Mouse (Mus musculus) thymus, postnatal 14 days (tissue): ENCODE data around the gene Galnt10.
A peak's percentile ranks its signal among the peaks of the same experiment; 100 is the strongest.

ENCODE experiments used
- DNase-seq: peaks from one replicate; pipeline ENCODE4 v3.0.0; 2021

Gene Galnt10

GRCm38 (mm10) chr11:57644245-57645017 lies 811 bp upstream of the Galnt10 start:
- peak; percentile 72 for DNase-seq

DNA sequence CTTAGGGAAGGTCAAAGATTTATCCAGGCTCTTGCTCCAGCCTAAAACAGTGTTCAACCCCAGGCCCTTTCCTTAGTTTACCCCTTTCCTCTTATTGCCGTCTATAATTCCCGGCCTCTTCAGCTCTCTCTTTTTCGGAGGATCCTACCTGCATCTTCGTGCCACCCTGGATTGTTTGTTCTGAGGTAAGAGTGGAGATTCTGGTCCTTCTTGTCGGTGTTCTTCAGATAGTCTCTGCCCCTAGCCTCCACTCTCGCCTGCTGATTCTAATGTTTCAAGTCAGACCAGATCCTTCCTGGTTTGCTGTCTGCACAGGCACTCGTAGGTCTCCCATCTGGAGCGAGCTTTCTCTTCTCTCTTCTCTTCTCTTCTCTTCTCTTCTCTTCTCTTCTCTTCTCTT lies 605 bp downstream of the Galnt10 start:
- peak; percentile 22 for DNase-seq

DNA sequence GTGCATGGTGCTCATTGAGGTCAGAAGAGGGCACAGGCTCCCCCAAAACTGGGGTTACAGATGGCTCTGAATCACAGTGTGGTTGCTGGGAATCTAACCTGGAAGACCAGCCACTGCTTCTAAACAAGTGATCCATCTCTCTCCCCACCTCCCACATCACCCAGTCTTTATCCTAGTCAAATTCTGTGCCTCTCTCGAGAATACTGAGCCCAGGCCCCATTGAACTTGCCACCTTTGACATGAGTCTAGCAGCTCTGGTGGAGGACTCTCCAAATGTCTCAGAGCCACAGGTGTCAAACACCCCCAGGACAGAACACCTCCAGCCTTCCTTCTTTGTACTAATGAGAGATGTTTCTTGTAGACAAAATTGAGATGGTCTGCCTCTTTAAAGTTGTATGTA lies 1.2 kb downstream of the Galnt10 start:
- peak; percentile 33 for DNase-seq

DNA sequence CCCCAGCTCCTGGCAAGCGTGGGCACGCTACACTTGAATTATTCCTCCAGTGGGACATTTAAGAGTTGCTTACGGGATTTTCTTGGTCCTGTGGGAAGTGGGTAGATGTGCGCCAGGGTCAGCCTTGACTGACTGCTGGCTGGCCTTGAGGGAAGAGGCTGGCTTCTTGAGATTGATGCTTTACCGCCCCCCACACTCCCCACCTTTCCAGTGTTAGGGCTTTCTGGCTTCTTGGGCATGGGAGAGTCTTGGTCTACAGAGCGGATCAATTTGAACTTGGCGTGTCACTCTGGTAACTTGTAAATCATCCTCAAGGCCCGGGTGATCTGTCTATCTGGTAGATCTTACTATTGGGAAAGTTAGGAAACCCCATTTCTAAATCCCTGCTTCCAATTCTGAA lies 1.7 kb downstream of the Galnt10 start:
- peak; percentile 3 for DNase-seq

DNA sequence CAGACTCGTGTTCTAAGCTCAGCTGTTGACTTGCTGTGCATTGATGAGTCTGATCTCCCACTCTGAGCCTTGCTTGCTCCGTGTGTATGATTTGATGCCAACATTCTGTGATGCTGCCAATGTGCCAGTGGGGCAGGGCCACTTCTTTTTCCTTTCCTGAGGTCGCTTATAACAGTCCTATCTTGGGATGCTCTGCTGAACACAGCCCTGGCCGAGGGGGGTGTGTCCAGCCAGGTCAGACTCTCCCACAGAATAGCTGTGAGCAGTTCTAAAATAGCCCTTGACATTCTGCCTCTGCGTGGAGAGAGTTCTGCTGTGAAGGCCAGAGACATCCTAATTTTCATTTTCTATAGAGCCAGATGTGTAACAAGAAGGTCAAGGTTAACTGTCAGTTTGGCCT lies 2.2 kb downstream of the Galnt10 start:
- peak; percentile 3 for DNase-seq

DNA sequence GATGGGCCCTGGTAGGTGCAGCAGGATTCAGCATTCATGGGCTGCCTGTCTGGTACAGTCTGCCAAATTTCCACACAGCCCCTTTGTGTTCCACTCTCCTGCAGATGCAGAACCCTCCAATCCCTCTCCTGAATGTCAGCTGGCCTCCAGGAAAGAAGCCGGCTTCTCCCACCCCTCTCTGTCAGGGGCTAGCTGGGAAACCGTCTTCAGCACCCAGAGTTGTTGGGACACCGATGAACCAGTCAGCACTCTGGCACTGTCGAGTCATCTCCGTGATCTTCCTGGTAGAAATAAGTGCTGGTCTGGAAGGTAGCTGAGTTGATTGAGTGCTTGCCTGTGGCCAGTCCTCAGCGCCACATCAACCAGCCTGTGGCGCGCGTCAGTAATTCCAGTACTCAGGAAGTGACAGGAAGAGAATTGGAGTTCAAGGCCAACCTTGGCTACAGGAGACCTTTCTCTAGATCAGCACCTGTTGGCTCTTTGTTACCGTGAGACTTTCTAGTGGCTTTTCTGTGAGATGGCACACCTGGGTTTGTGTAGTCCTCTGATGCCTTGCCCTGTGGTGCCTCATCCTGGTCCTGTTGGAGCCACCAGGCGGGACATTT lies 3.1 kb downstream of the Galnt10 start:
- DNase-seq = peak; percentile 3

DNA sequence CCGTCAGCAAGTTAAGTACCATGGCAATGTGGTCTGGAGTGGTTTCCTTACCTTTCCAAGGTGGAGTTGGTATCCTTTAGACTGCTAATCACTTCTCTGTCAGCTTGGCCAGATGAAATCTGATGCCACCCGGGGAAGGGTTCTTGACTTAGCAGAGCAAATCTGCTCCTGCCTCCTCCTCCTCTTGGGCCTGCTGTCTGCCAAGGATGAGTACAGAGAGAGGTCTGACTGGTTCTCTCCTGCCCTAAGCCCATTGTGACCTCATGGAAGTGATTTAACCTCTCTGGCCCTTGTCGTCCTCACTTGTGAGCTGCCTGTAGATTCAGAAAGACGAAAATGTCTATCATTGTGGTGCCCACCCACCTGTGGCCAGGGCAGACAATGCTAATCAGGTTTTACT lies 4.0 kb downstream of the Galnt10 start:
- DNase-seq = peak; percentile 2

GRCm38 (mm10) chr11:57649671-57650070 lies 4.4 kb downstream of the Galnt10 start:
- no peak for DNase-seq

DNA sequence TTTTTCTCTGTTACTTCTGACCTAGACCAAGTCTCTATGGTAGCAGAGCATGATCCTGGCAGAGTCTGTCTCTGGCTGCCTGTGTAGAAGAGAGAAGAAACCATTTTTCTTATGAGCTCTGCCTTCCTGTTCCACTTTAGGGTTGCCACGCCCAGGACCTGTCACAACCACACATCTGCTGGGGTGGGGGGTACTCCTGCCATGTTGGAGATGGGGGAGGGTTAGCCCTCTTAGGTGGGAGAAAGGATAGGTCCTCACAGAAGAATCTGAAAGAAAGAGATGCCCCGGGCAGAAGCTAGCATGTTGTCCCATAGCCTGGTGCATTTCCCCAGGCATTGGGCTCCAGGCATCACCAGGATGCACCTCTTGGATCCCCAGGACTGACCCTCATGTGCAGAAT lies 5.6 kb downstream of the Galnt10 start:
- DNase-seq = peak; percentile 15

DNA sequence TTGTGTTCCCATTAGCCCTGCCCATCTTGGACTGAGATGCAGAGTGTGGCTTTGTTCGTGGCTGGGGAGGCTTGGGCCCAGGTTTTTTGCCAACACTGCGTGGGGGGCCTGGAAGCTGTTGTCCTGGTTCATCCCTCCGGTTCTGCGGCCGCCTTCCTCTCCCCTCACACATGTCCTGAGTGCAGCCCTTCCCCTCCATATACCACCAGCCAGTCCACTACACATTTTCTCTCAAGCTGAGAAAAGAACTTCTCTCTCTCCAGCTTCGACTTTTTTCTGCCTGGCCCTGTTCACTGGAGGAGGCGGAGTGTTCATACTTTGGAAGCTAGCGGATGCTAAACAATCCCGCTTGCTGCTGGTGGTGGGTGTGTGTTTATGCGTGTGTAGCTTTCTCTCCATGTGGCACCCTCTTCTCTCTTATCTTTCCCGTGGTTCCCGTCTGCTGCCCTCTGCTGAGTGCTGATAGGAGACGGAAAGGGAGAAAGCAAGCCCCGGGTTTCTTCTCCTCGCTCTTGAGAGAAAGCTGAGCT lies 6.1 kb downstream of the Galnt10 start:
- peak; percentile 2 for DNase-seq

DNA sequence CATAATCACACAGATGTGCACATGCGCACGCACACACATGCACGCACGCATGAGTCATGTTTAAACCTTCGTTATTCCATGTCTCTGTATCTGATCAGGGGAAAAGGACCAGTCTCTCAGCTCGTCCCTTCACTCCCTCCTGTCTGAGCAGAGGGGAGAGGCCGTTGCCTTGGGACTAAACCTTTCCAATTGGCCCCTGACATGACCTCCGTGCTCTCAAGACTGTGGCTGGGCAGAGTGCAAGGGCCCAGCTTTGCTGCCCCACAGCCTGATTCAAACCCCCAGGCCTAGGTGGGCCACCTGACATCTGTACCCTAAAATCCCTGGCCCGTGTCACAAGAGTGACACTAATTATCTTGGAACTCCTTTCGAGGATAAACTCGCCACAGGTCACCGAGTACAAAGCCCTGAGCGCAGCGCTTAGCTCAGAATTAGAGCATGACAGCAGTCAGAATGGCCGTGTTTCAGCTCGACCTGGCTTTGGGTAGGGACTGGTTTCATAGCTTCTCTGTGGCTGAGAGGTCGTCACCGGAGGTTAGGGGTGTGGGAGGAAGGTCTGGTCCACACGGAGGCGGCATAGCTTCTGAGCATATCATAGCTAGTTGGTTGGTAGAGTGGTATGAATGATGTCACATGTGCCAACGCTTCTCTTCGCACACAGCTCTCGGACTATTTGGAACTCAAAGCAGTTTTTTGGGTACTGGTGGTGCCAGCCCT lies 7.1 kb downstream of the Galnt10 start:
- DNase-seq = peak; percentile 1

DNA sequence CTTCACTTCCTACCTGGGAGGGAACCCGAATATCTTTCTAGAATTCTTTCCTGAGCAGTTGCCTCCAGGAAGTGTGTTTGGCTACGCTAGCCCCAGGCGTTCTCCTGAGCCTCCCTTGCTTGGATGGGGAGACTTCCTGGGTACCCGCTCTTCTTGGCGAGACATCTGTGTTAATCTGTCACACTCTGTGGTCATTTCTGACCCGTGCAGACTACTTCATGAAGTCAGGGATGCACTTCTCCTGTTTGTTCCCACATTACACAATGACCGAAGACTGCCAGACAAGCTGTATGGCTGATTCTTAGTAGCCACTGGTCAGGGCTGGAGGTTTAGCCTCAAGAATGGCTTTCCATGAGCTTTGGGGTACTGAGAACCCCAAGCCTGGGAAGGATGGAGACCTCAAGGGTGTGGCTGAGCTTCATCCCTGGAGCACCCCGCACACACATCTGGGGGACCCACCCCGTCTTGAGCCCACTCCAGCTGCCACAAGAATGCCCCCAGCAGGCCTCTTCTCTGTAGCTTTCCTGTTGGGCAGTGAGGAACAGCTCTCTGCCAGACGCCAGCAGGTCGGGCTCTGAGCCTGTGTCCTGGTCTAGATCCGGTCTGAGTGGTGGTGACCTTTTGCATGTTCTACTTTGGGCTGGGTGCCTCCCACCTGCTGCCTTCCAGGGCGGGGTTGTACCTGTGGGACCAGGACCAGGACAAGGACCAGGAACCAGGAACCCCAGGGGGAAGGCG lies 7.8 kb downstream of the Galnt10 start:
- peak; percentile 3 for DNase-seq

DNA sequence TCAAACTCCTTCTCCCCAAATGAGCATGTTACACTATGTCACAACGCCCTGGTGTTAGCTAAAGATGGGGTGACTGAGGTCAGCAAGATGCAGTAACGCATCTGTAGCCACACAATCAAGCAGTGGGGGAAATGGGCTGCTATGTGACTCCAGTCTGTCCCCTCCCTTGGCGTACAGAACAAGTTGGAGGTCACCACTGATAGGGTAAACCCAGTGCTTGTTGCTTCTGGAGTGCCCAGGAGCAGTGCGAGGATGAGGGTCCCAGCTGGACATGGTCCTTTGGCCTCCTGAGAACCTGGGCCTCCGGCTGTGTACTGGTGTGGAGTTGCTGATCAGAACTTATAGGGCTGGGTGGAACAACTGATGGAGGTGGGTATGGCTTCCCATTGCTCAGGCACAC lies 8.6 kb downstream of the Galnt10 start:
- DNase-seq = peak; percentile 3

GRCm38 (mm10) chr11:57654386-57654785 lies 9.1 kb downstream of the Galnt10 start:
- peak; percentile 2 for DNase-seq

DNA sequence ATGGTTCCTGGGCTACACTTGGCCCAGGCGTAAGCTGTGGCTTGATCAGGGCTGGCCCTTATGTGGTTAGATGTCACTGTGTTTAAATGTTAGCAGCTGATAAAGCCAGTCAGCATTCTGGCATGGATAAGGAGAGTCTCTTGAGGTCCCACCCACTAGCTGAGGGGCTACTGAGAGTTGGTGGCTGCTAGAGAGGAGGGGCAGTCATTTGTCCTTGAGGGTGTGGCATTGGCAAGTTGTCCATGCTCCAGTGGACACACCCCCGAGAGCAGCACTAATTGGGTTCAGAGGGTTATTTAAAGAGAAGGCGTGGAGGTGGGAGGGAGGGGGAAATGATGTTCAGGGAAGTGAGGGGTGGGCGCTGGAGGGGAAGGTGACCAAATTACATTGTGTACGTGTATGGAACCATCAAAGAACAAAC lies 9.7 kb downstream of the Galnt10 start:
- peak; percentile 4 for DNase-seq

DNA sequence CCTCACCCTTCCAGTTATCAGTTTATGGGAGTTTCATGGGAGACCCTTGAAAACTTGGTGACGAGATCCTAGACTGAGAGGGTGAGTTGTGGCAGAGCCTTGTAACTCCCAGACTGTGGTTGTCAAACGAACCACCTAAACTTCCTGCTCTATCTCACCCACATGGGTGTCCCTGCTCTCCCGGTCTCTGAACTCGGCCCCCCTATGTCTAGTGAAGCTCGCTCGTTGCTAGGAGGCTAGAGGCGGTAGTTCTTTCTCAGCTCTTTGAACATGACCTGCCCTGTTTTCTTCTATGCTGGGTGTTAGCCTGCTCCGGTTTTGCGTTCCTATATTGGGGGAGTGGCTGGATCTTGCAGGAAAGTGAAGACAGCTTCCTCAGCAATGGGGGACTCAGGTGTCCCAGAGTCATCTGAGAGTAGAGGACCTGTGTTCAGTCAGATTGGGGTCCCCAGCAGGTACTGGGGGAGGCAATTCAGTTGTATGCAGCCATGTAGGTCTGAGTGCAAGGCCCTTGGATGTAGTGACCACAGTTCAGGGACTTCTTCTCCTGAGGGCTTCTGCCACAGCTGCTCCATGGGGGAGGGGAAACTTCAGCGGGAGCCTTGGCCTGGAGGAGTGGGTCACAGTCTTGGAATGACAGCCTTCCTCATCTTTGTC lies 10.6 kb downstream of the Galnt10 start:
- DNase-seq = peak; percentile 23

- DNase-seq = peak; percentile 2
Measured at GRCm38 (mm10) chr11:57656602-57657275, 11.5 kb downstream of the Galnt10 start.

GRCm38 (mm10) chr11:57657370-57658072 lies 12.3 kb downstream of the Galnt10 start:
- DNase-seq = peak; percentile 4

GRCm38 (mm10) chr11:57658214-57658613 lies 13.0 kb downstream of the Galnt10 start:
- DNase-seq = peak; percentile 1

DNA sequence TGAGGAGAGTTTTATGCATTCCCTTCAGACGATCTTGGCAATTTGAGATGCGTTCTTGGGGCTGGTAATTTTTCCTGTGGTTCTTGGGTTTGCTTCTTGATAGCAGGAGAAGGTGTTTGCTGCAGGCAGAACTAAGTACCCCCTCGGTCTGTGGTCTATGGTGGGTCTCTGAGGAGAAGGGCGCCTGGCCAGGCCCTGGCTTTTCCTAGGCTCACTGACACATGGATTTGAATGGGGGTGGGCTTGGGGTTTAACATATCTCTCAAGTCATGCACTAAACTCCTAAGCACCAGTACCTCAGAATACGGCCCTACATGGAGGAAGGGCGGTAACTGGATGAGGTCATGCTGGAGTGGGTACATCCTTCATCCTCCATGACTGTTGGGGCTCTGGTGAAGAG lies 13.5 kb downstream of the Galnt10 start:
- DNase-seq = peak; percentile 2

- DNase-seq = peak; percentile 9
Measured at GRCm38 (mm10) chr11:57660156-57660555, 14.9 kb downstream of the Galnt10 start.
